Mouse (Mus musculus): ENCODE data around the gene Eif2s1. TPM values are rescaled to one million over a fixed set of nuclear protein-coding genes. Genes with fewer than 3 reads are reported as not detected.

Gene Eif2s1
- total RNA-seq (2021): 10 to 100 TPM; 81.9 to 83.3 TPM
- long read RNA-seq, experiment 1, transcript Eif2s1-201 (8 exons, 3,405 nt): major isoform, 70 of 70 reads
- long read RNA-seq, experiment 1, partial matches to known transcripts: 0 of 70 reads
- long read RNA-seq, experiment 1, other reads (novel, unspliced or antisense): 0 of 70 reads
- long read RNA-seq, experiment 2, transcript Eif2s1-201 (8 exons, 3,405 nt): major isoform, 205 of 213 reads
- long read RNA-seq, experiment 2, partial matches to known transcripts: 4 of 213 reads
- long read RNA-seq, experiment 2, other reads (novel, unspliced or antisense): 4 of 213 reads

GRCm38 (mm10) chr12:78861496-78862253 lies at the start of gene Eif2s1, which contains the start of gene Atp6v1d:
Gene Eif2s1, plus strand, starts transcription at chr12:78861819.
Gene Atp6v1d, minus strand, starts transcription at chr12:78861638.
- peak; percentile 93 to 94 for DNase-seq (ENCODE audit: low spot score in 2 of 2)

GRCm38 (mm10) chr12:78814437-78814836 lies 47.2 kb upstream of the Eif2s1 start:
- no peak for DNase-seq (ENCODE audit: low spot score in 2 of 2)

DNA sequence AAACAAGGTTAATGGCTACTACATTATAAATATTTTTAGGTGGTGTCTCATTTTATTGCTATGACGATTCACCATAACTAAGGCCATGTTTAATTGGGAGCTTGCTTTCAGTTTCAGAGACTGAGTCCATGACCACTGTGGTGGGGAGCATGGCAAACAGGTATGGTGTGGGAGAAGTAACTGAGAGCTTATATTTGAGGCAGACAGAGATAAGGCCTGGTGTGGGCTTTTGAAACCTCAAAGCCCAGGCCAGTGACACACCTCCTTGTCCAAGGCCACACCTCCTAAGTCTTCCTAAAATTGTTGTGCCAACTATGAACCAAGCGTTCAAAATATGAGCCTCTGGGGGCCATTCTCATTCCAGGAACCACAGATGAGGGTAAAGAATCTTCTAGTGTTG lies 27.1 kb upstream of the Eif2s1 start:
- no peak for DNase-seq (ENCODE audit: low spot score in 2 of 2)

- no peak for DNase-seq (ENCODE audit: low spot score in 2 of 2)
Measured at GRCm38 (mm10) chr12:78839906-78840305, 21.7 kb upstream of the Eif2s1 start.

DNA sequence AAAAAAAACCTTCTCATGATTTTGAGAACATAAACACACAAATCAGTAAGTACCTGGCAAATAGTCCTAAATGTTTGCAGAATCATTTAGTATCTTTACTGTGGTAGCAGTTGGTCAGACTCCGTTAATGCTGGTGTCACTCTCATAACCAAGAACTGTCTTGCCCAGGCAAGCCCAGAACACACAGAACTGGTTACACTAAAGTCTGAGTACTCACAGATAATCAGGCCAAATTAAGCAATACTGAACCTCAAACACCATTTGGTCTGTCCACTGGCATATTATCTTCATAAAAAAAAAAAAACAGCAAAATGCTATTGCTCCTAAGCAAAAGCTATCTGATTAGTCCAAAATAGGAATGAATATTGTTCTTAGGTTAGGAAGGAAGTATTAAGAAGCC lies 19.2 kb upstream of the Eif2s1 start:
- no peak for DNase-seq (ENCODE audit: low spot score in 2 of 2)

GRCm38 (mm10) chr12:78848246-78848645 lies 13.4 kb upstream of the Eif2s1 start:
- DNase-seq (ENCODE audit: low spot score in 2 of 2): no peak

DNA sequence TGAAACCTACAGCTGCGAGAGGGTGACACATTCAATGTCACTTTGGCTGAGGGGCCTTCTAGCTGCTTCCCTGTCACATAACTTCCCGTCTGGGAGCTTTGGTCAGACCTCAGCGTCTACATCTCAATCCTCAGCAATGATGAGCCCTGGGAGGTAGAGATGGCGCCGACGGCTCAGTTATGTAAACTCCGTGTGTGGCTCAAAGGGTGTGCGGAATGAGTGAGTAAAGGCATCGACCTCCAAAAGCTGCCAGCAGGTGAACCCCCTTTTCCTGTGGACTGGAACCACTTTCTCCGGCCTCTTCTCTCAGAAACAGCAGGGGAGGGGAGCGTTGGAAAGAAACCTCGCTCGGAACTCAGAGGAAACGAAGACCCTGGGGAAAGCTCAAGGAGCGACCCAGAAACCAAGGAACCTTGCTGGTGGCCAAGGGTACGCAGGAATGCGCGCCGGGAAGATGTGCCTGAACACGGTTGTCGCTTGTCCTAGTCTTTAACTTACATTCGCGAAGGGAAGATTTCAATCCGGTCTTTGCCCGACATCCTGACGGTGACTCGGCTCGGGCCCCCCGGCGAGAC lies 611 bp upstream of the Eif2s1 start:
- peak in 1 of 2 experiments; percentile 11 for DNase-seq (ENCODE audit: low spot score in 2 of 2)

- no peak for DNase-seq (ENCODE audit: low spot score in 2 of 2)
Measured at GRCm38 (mm10) chr12:78862254-78862730, 673 bp downstream of the Eif2s1 start.

DNA sequence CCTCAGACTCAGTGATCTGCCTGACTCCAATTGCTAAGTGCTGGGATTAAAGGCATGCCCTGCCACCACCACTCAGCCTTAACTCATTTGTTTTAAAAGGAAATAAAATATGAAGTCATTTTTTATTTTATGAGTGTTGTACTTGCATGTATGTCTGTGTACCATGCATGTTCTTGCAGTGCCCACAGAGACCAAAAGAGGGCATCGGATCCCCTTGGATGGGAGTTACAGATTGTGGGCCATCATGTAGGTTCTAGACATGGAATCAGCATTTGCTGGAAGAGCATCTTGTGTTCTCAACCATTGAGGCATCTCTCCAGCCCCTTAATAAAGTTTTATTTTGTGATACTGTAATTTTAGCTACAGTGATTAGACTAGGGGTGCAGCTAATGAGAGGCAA lies 3.8 kb downstream of the Eif2s1 start:
- no peak for DNase-seq (ENCODE audit: low spot score in 2 of 2)

DNA sequence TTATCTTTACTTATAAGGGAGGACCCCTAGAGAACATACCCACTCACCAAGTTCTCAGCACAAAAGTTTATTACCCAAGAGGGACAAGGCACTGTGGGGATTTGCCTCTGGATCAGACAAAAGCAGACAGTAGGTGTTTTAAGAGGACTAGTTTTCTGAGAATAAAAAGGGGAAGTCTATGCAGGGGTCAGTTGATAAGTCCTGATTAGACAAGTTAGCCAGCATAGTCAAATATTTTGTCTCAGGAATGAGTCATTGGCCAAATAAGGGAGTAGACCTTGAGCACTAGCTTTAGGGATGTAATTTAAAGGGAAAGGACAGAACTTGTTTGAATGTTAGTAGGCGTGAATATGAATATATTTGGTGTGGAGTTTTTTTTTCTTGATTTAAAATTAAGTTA lies 6.5 kb downstream of the Eif2s1 start:
- DNase-seq (ENCODE audit: low spot score in 2 of 2): no peak

DNA sequence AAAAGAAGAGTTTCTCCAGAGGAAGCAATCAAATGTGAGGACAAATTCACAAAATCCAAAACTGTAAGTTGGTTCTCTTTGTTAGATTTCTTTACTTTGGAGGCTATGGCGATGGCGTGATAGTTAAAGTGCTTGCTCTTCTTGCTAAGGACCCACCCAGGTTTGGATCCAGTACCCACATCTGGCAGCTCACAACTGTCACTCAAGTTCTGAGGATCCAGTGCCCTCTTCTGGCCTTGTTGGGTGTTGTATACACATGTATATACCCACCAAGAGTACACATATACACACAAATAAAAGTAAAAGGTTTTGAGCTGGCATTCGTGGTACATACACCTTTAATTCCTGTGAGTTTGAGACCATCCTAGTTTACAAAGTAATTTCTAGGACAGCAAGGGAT lies 13.0 kb downstream of the Eif2s1 start:
- DNase-seq (ENCODE audit: low spot score in 2 of 2): no peak

GRCm38 (mm10) chr12:78890062-78890461 lies 28.4 kb downstream of the Eif2s1 start:
- no peak for DNase-seq (ENCODE audit: low spot score in 2 of 2)

GRCm38 (mm10) chr12:78891149-78891548 lies 29.5 kb downstream of the Eif2s1 start:
- no peak for DNase-seq (ENCODE audit: low spot score in 2 of 2)

DNA sequence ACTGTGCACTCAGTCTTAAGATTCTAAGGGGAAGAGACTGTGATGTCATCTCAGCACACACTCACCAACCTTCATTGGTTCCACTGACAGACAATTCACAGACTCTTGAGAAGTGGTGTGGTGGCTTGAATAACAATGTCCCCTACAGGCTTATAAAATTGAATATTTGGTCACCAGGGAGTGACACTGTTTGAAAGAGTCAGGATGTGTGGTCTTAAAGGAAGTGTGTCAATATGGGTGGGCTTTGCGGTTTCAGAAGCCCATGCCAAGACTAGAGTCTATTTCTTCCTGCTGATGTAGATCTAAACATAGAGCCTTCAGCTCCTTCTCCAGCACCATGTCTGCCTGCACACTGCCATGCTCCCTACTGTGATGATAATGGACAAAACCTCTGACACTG lies 36.2 kb downstream of the Eif2s1 start:
- DNase-seq (ENCODE audit: low spot score in 2 of 2): no peak

GRCm38 (mm10) chr12:78901467-78901866 lies 39.8 kb downstream of the Eif2s1 start:
- DNase-seq (ENCODE audit: low spot score in 2 of 2): no peak

- no peak for DNase-seq (ENCODE audit: low spot score in 2 of 2)
Measured at GRCm38 (mm10) chr12:78903313-78903712, 41.7 kb downstream of the Eif2s1 start.

DNA sequence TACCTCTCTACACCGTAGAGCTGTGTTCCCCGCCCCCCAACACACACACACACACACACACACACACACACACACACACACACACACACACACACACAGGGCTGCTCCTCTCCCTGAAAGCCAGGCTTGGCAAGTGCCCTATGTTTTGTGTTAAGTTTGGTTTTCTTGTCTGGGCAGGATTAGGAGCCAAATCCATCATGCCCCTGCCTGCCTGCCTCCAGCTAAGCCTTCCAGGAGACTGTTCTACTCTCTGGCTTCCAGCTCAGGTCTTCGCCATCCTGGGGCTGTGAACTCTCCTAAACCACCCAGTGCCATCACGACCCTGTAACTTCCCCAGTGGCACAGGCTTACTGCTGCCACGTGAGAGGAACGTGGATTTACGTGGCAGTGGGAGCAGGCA lies 42.9 kb downstream of the Eif2s1 start:
- no peak for DNase-seq (ENCODE audit: low spot score in 2 of 2)

- peak; percentile 53 to 60 for DNase-seq (ENCODE audit: low spot score in 2 of 2)
Measured at GRCm38 (mm10) chr12:78906707-78907162, 45.1 kb downstream of the Eif2s1 start, which contains the start of gene Plek2. Gene Plek2, minus strand, starts transcription at chr12:78906964.

DNA sequence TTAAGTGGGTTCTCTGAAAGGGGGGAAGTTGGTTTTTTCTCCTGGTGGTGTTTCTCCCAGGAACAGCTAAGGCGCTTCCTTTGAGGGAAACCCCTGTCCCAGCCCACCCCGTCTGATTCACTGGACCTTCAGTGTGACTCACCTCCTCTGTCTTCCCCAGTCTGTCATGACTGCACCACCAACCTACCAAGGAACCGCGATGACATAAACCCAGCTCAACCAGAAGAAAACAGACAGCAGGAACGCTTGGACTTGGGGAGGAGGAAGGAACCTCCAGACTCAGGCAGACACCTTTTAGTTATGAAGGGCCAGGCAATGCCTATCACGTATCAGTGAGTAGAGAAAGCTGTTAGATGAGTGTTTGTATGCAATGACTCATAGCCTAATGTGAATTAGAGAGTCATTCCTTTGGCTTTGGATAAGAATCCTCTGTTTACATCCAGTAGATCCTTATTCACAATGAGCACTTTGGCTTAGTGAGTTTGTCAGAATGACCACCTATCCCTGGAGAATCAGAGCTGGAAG lies 46.5 kb downstream of the Eif2s1 start:
- DNase-seq (ENCODE audit: low spot score in 2 of 2): no peak

GRCm38 (mm10) chr12:78910684-78911461 lies 49.3 kb downstream of the Eif2s1 start:
- no peak for DNase-seq (ENCODE audit: low spot score in 2 of 2)

Data from adrenal gland, adult 18-20 months (tissue).